ENCODE assay signal across 26 mouse cellular contexts in genomic region chr6:28965264-28965663, GRCm38 (mm10).
"Had no signal": no experiment of that assay in that cellular context is flagged by ENCODE, and none has a peak within 500 bp of the region (broad histone marks: within the 10 kb centered on the region; RNA-seq: fewer than 3 reads in every experiment).

No protein-coding gene starts in this region.

- H3K36me3 ChIP-seq: heart, embryonic 13.5 days; heart, embryonic 15.5 days; hindbrain, embryonic 10.5 days; hindbrain, embryonic 12.5 days; intestine, embryonic 15.5 days; limb, embryonic 10.5 days; limb, embryonic 12.5 days; liver, embryonic 13.5 days; liver, embryonic 15.5 days had no signal

- H3K27me3 ChIP-seq: heart, embryonic 15.5 days; hindbrain, embryonic 12.5 days; intestine, embryonic 15.5 days; limb, embryonic 12.5 days; liver, embryonic 13.5 days; liver, embryonic 15.5 days had no signal

- ATAC-seq: hindbrain, embryonic 16.5 days; inflammation-experienced regulatory T-cells, adult 6 months; intestine, embryonic 15.5 days; intestine, postnatal 0 days had no signal

- H3K4me1 ChIP-seq: heart, embryonic 15.5 days; intestine, embryonic 15.5 days; liver, embryonic 13.5 days; liver, embryonic 15.5 days had no signal

- H3K4me3 ChIP-seq: gastrocnemius, adult 2 months; heart, embryonic 13.5 days; heart, embryonic 15.5 days; hindbrain, embryonic 10.5 days; hindbrain, embryonic 12.5 days; intestine, embryonic 15.5 days; layer of hippocampus, adult 2 months; left cerebral cortex, adult 2 months; limb, embryonic 10.5 days; limb, embryonic 12.5 days; liver, embryonic 13.5 days; liver, embryonic 15.5 days had no signal

- DNase-seq: gastrocnemius, adult 2 months; gastrocnemius, postnatal 10 days; gastrocnemius, postnatal 25 days; heart, adult 18-20 months; heart, postnatal 14 days; heart, postnatal 4 days; kidney, adult 18-20 months; kidney, adult 8-10 months; kidney, postnatal 10 days; kidney, postnatal 25 days; kidney, postnatal 4 days; liver; liver, embryonic 13.5 days had no signal

- H3K9me3 ChIP-seq: heart, embryonic 13.5 days; heart, embryonic 15.5 days; hindbrain, embryonic 10.5 days; hindbrain, embryonic 12.5 days; intestine, embryonic 15.5 days; limb, embryonic 10.5 days; limb, embryonic 12.5 days; liver, embryonic 13.5 days; liver, embryonic 15.5 days had no signal
